Mouse (Mus musculus): ENCODE results near the gene Nt5c1a.

The Nt5c1a gene

GRCm38 (mm10) chr4:123247147-123247880, 46.0 kb downstream of the Nt5c1a start:
- DNase-seq (ENCODE audit: low read depth, low spot score) = no peak

- DNase-seq (ENCODE audit: low read depth, low spot score) = no peak
Observed at GRCm38 (mm10) chr4:123248971-123249567, 47.8 kb downstream of the Nt5c1a start.

- no peak for DNase-seq (ENCODE audit: low read depth, low spot score)
Observed at GRCm38 (mm10) chr4:123252214-123252613, 50.9 kb downstream of the Nt5c1a start.

- DNase-seq (ENCODE audit: low read depth, low spot score) = peak; percentile 60
Observed at GRCm38 (mm10) chr4:123254617-123255016, 53.3 kb downstream of the Nt5c1a start.

GRCm38 (mm10) chr4:123260071-123260746, 58.9 kb downstream of the Nt5c1a start:
- no peak for DNase-seq (ENCODE audit: low read depth, low spot score)

GRCm38 (mm10) chr4:123261721-123262401, 60.6 kb downstream of the Nt5c1a start, which contains the start of gene Pabpc4:
Gene Pabpc4, plus strand, starts transcription at chr4:123262351.
- no peak for DNase-seq (ENCODE audit: low read depth, low spot score)

Measured in embryo, embryonic 11.5 days (tissue).